Mouse (Mus musculus): ENCODE results near the gene Man1b1.

Gene Man1b1

DNA sequence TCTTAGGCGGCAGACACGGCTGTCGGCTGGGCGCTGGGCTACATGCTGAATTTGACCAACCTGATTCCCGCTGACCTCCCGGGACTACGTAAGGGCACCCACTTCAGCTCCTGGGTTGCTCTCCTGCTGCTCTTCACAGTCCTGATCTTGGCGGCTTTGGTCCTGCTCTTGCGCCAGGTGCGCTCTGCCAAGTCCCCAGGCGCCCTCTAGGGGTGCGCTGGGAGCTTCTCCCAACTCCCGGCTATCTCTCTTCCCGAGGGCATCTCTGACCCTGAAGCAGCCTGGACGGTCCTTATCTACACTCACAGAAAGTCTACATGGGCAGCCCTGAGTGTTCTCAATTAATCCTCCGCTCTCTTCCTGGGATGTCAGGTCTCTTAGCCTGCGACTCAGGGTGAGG lies 68.6 kb downstream of the Man1b1 start:
- DNase-seq (ENCODE audit: extremely low spot score, low read depth, low spot score) = no peak

All from hindlimb bud, embryonic 11.5 days (tissue).